Mouse (Mus musculus) liver, embryonic 14.5 days (tissue): ENCODE results near the gene Shprh. TPM values are rescaled to one million over a fixed set of nuclear protein-coding genes. Genes with fewer than 3 reads are reported as not detected.

Source experiments
- ATAC-seq: fragments of 200-750 bp; cut with Nextera tagmentation; 2 replicates; pipeline ENCODE4 v1.8.0; 2017; ENCODE audit warnings: moderate number of reproducible peaks, mild to moderate bottlenecking, moderate library complexity; ENCODE audit not compliant: insufficient read depth
- DNase-seq, 3 experiments: peaks; one replicate each; pipeline ENCODE4 v3.0.0-alpha.2; 2012 to 2013; ENCODE audit warnings: low read depth in 3 of 3, low spot score in 3 of 3
- H3K27ac ChIP-seq: fragments of 300-500 bp; sonication (generic); 2 replicates; pipeline ENCODE4 v1.5.1; 2014; ENCODE audit warnings: moderate library complexity, mild to moderate bottlenecking, control low read depth, inconsistent platforms
- H3K27me3 ChIP-seq: fragments of 300-500 bp; sonication (generic); 2 replicates; pipeline ENCODE4 v1.6.1; 2014; ENCODE audit warnings: mild to moderate bottlenecking, low read length, moderate library complexity; ENCODE audit not compliant: control insufficient read depth, insufficient read depth
- H3K36me3 ChIP-seq: fragments of 300-500 bp; sonication (generic); replicated peaks from 2 replicates; pipeline ENCODE4 v1.6.1; 2014; ENCODE audit warnings: low read depth; ENCODE audit not compliant: control insufficient read depth, insufficient read depth
- H3K4me1 ChIP-seq, 2 experiments: fragments of 200-500 bp in 1 of 2; fragments of 300-500 bp in 1 of 2; sonication (generic) in 1 of 2; replicated peaks; 2 replicates each; pipeline ENCODE4 v1.6.1; 2012 to 2014; ENCODE audit warnings: antibody characterized with exemption in 1 of 2, inconsistent platforms in 1 of 2, low read length in 1 of 2; ENCODE audit not compliant: control insufficient read depth in 2 of 2, insufficient read depth in 2 of 2
- H3K4me2 ChIP-seq: fragments of 300-500 bp; sonication (generic); 2 replicates; pipeline ENCODE4 v1.6.1; 2014; ENCODE audit warnings: low read depth, mild to moderate bottlenecking, control low read depth, moderate library complexity
- H3K4me3 ChIP-seq, 2 experiments: fragments of 200-500 bp in 1 of 2; fragments of 300-500 bp in 1 of 2; sonication (generic) in 1 of 2; 2 replicates each; pipeline ENCODE4 v1.5.1; 2012 to 2014; ENCODE audit warnings: low read depth in 2 of 2, low read length in 2 of 2, mild to moderate bottlenecking in 2 of 2, control low read depth in 1 of 2, inconsistent platforms in 1 of 2, moderate library complexity in 1 of 2; ENCODE audit not compliant: insufficient read depth in 1 of 2
- H3K9ac ChIP-seq: fragments of 300-500 bp; sonication (generic); replicated peaks from 2 replicates; pipeline ENCODE4 v1.6.1; 2014; ENCODE audit warnings: mild to moderate bottlenecking, control low read depth, moderate library complexity
- H3K9me3 ChIP-seq: fragments of 300-500 bp; sonication (generic); 2 replicates; pipeline ENCODE4 v1.6.1; 2016; ENCODE audit warnings: low read length, mixed read lengths; ENCODE audit not compliant: control insufficient read depth
- CTCF ChIP-seq: IDR thresholded peaks from 2 replicates; pipeline ENCODE4 v1.5.1; 2016; ENCODE audit warnings: antibody characterized with exemption, low read depth, control low read depth
- EP300 ChIP-seq: IDR thresholded peaks from 2 replicates; pipeline ENCODE4 v1.6.1; 2016; ENCODE audit warnings: antibody characterized with exemption, low read depth
- WGBS: fragments of 180-500 bp; shearing (Covaris S2); extraction: QIAGEN DNeasy Blood & Tissue Kit; methylation state at CpG from one replicate; pipeline ENCODE4 v1.1.7; 2014; ENCODE audit not compliant: insufficient replicate concordance; 5-methylcytosine and 5-hydroxymethylcytosine counted together
- polyA plus RNA-seq, 2 experiments: library from polyadenylated mRNA; depleted of rRNA in 1 of 2; stranded (reverse) in 1 of 2; unstranded in 1 of 2; fragments of >200 nt; fragmentation: Nextera tagmentation in 1 of 2; extraction: Ambion mirVana in 1 of 2; gene quantifications; 2 replicates each; pipeline versions ENCODE4 v1.2.1 to v1.2.3; 2012 to 2014

Gene Shprh
- 1.9 and 2.6 TPM in 2 replicates for polyA plus RNA-seq (2012; rRNA removed)
- 4.2 and 4.3 TPM in 2 replicates for polyA plus RNA-seq (2014; fragmentation: Nextera tagmentation; extraction: Ambion mirVana)

- ATAC-seq: peak; percentile 98
- 0 out of 2 replicates have a peak, but pooled peaks have one; percentile 13 for TF ChIP-seq EP300
- peak; percentile 65 for TF ChIP-seq CTCF
- Histone ChIP-seq H3K36me3 (no peaks in the 10 kb centered on the region; the same call in none of the 2 replicates), H3K9ac (peak within 1 kb of the TSS; percentile 76), H3K27ac (no peak within 1 kb of the TSS), H3K27me3 (no peaks in the 10 kb centered on the region), H3K4me2 (peak within 1 kb of the TSS; percentile 86), H3K4me3 (peak within 1 kb of the TSS; percentile 81 to 88), H3K9me3 (no peaks in the 10 kb centered on the region), H3K4me1 (peaks cover 17 to 19% of the 10 kb centered on the region in 2 experiments)
- 1% methylated on average over 59 of the region's 60 CpGs for WGBS
- DNase-seq: peak; percentile 98
Observed at GRCm38 (mm10) chr10:11148884-11149741, at the start of gene Shprh. Gene Shprh, plus strand, starts transcription at chr10:11149427.

DNA sequence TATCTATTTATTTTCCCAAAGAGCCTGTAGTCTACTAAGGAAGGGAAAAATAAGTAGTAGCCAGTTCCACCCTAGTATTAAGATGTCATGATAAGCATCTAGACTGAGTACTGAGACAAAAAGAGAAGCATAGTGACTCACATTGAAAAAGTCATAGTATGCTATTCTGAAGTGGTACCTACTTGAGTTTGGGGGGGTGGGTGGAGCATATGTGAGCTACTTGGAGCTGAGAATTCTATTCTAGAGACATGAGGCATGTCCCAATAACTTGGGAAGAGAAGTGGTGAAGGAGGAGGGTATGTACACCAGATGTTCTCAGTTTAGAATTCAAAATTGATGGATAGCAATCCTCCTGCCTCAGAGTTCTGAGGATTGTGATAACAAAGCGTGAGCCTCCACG lies 27.4 kb upstream of the Shprh start:
- 80% methylated on average over 2 of the region's 2 CpGs for WGBS
- Histone ChIP-seq H3K9me3 (no peaks in the 10 kb centered on the region), H3K36me3 (no peaks in the 10 kb centered on the region), H3K27me3 (no peaks in the 10 kb centered on the region), H3K27ac (no peak overlapping the region), H3K4me2 (no peak overlapping the region), H3K4me1 (no peaks in the 10 kb centered on the region), H3K9ac (no peak overlapping the region), H3K4me3 (no peak overlapping the region)
- DNase-seq (no peak), ATAC-seq (no peak)
- TF ChIP-seq EP300: no peak
- TF ChIP-seq CTCF: no peak

DNA sequence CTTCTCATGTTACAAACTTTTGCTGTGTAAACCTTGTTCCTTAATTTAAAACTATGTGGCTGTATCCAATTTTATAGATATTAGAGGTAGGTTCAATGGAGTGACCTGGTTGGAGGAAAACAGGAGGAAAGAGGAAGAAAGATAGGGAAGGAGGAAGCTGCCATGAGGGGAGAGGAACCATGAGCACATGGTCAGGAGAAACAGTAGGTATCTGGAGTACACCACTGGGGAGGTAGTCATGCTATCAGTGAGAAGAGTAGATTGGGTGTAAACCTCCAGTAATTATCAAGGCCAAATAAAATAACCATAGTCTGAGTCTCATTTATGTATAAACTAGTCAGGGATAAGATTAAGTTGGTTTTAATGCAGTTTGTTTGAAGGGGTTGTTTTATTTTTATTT lies 3.6 kb upstream of the Shprh start:
- ATAC-seq: no peak

GRCm38 (mm10) chr10:11148446-11148845 lies 781 bp upstream of the Shprh start:
- DNase-seq (no peak), ATAC-seq (no peak)
- Histone ChIP-seq H3K4me1 (peaks cover 17 to 19% of the 10 kb centered on the region in 2 experiments), H3K4me2 (peak overlapping the region; percentile 86), H3K9ac (no peak overlapping the region), H3K36me3 (no peaks in the 10 kb centered on the region; the same call in none of the 2 replicates), H3K9me3 (no peaks in the 10 kb centered on the region), H3K27ac (no peak overlapping the region), H3K27me3 (no peaks in the 10 kb centered on the region), H3K4me3 (peak overlapping the region in 1 of 2 experiments; percentile 88; a peak in 1 of 4 replicates)
- TF ChIP-seq EP300 (no peak), CTCF (no peak)
- 70% methylated on average over 4 of the region's 4 CpGs for WGBS

More for the DNA sequence above, 3.6 kb upstream of the Shprh start:
- Histone ChIP-seq H3K27me3 (no peaks in the 10 kb centered on the region), H3K36me3 (no peaks in the 10 kb centered on the region), H3K4me1 (peaks cover 5 to 6% of the 10 kb centered on the region in 2 experiments), H3K9me3 (no peaks in the 10 kb centered on the region), H3K27ac (no peak overlapping the region), H3K4me2 (no peak overlapping the region), H3K4me3 (no peak overlapping the region), H3K9ac (no peak overlapping the region)
- no peak for DNase-seq
- no peak for TF ChIP-seq CTCF

- no peak for TF ChIP-seq EP300
- no peak for TF ChIP-seq CTCF
- peak overlapping the region; percentile 81 to 88 for H3K4me3 ChIP-seq
- ATAC-seq (peak; percentile 26; the same call in 1 of the 2 replicates), DNase-seq (no peak)
- H3K27me3 ChIP-seq: no peaks in the 10 kb centered on the region
- no peaks in the 10 kb centered on the region for H3K9me3 ChIP-seq
- H3K9ac ChIP-seq: peak overlapping the region; percentile 76
- peaks cover 17 to 19% of the 10 kb centered on the region in 2 experiments for H3K4me1 ChIP-seq
- WGBS: under 1% methylated on average over 20 of the region's 20 CpGs
- no peaks in the 10 kb centered on the region; the same call in none of the 2 replicates for H3K36me3 ChIP-seq
- no peak overlapping the region for H3K27ac ChIP-seq
- peak overlapping the region; percentile 86 for H3K4me2 ChIP-seq
Observed at GRCm38 (mm10) chr10:11149742-11150125, 507 bp downstream of the Shprh start.
